Mouse (Mus musculus): ENCODE measurements around the gene Zkscan3. TPM values are rescaled to one million over a fixed set of nuclear protein-coding genes. Genes with fewer than 3 reads are reported as not detected.

Gene Zkscan3
- polyA plus RNA-seq (2017; shearing (Covaris generic)), result 38.3 TPM

DNA sequence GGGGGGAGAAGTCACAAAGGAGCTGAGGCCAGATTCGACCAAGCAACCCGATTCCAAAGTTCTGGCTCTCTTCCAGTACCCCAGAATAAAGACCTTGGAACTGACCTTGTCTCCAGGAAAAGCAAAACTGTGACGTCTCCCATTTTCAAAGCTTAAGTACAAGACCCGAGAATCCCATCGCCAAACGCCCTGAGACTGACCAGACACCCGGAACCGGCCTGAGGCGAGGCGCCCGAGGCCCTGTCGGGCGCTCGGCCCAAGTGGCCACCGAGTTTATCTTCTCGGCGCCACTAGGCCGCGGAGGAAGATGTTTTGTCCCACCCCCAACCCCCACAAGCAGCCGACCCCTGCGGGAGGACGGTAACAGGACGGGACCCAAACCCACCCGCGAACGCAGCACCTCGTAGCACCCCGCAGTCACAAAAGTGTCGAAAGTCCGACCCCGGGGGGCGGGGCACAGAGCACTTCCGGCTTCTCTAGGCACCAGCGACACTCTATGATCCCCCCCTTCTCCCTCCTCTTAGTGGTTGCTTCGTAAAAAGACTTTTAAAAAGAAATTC, at the start of gene Zkscan3:
TSS of gene Zkscan3 (minus strand) at position 469 of the 560 bp plus-strand sequence.

DNA sequence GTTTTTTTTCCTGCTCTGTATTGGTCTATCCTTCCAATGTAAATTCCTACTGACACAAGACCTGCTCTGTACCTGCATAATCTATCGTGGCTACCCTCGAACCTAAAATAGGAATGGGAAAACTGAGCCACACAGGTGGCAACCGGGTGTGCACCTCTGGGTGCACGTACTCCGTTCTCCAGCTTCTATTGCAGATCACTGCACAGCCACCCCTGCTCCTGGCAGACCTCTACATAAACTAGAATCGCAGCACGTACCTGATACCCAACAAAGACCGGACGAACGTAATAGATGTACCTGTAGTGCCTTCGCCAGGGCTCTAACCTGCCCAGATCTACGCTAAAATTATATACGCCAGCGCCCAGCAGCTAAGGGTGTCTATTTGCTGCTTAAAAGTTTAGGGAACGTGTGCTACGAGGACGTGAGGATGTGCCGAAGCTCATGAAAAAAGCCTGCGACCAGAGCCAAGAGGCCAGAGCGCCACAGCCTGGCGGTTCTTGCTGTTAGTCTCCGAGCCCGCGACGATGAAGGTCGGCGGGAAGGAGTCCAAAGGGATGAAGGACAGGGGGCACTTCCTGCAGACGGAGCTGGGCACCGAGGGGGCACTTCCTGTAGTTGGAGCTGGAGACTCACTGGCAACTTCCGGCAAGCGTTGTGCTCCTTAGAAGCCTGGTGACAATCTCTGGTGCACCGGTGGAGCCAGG, 38.1 kb upstream of the Zkscan3 start, which contains the start of gene Pgbd1:
TSS of gene Pgbd1 (minus strand) at position 556 of the 704 bp plus-strand sequence.

DNA sequence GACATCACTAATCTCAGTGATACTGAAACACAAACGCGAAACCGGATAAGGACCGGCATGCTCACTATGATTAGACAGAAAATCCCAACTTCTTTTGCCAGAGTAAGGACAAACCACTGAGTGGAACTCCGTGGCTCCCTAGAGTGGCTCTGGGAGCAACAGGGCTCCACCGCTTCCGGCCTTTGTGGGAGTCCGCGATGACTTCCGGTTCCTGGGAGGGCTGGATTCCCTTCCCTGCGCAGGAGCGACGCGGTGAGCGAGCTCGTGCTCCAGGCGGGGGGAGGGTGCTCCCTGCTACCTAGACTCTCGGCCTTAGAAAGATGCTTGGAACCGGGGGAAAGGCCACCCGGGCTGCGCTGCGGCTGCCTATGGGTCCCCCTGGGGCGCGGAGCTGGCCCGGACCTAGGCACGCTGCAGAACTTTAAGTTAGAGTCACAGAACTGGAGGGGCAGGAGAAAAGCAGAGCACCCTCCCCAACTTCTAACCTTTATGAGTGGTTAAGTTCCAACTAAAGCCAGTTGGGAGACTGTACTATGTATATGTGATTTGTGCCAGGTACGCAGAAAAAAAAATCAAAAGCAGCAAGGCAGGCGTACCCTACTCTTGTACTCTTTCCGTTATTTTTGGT, 39.8 kb downstream of the Zkscan3 start, which contains the start of gene Zscan12:
TSS of gene Zscan12 (plus strand) at position 200 of the 628 bp plus-strand sequence.

DNA sequence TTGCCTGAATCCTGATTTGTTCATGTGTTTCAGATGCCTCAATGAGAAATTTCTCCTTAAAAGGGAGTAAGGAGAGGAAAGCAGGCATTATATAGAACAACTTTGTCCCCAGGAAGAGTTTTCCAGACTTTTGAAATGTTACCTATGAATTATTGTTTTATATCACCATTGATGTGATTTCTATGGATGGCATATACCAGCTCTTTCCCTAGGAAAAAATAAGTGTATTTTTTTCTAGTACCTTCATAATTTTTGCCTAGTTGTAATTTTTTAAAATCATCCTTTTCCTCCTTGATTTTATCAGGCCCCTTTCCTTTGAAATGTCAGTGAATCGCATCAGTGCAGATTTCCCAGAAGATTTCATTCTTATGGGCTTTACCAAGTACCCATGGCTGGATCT, 55.9 kb downstream of the Zkscan3 start, which contains the start of gene Olfr1367:
TSS of gene Olfr1367 (plus strand) at position 301 of the 400 bp plus-strand sequence.

Other genes with a start within 250 kb of the Zkscan3 start
- 124 TPM for gene Trim27, start 223.3 kb downstream of the Zkscan3 start, polyA plus RNA-seq (2017; shearing (Covaris generic))
- gene Gpx5, start 110.0 kb downstream of the Zkscan3 start, polyA plus RNA-seq (2017; shearing (Covaris generic)), result 0.22 TPM
- not detected for gene Gpx6, start 90.6 kb downstream of the Zkscan3 start, polyA plus RNA-seq (2017; shearing (Covaris generic))
- not detected for gene Olfr1367, start 55.8 kb downstream of the Zkscan3 start, polyA plus RNA-seq (2017; shearing (Covaris generic))
- 3.6 TPM for gene Zscan12, start 39.9 kb downstream of the Zkscan3 start, polyA plus RNA-seq (2017; shearing (Covaris generic))
- gene Pgbd1, start 38.3 kb upstream of the Zkscan3 start, polyA plus RNA-seq (2017; shearing (Covaris generic)), result 0.21 TPM
- gene Zscan26, start 51.0 kb upstream of the Zkscan3 start, polyA plus RNA-seq (2017; shearing (Covaris generic)), result 7.0 TPM
- gene Nkapl, start 65.8 kb upstream of the Zkscan3 start, polyA plus RNA-seq (2017; shearing (Covaris generic)), result not detected
- not detected for gene Zkscan4, start 76.2 kb upstream of the Zkscan3 start, polyA plus RNA-seq (2017; shearing (Covaris generic))
- not detected for gene Gm10065, start 76.7 kb upstream of the Zkscan3 start, polyA plus RNA-seq (2017; shearing (Covaris generic))
- 0.20 TPM for gene AK157302, start 92.5 kb upstream of the Zkscan3 start, polyA plus RNA-seq (2017; shearing (Covaris generic))
- 5.8 TPM for gene Gm11273, start 98.7 kb upstream of the Zkscan3 start, polyA plus RNA-seq (2017; shearing (Covaris generic))
- 3.2 TPM for gene Zkscan8, start 128.4 kb upstream of the Zkscan3 start, polyA plus RNA-seq (2017; shearing (Covaris generic))
- not detected for gene Olfr1366, start 140.1 kb upstream of the Zkscan3 start, polyA plus RNA-seq (2017; shearing (Covaris generic))
- not detected for gene Olfr1535, start 157.1 kb upstream of the Zkscan3 start, polyA plus RNA-seq (2017; shearing (Covaris generic))
- not detected for gene Olfr1364, start 179.0 kb upstream of the Zkscan3 start, polyA plus RNA-seq (2017; shearing (Covaris generic))
- not detected for gene Olfr1362, start 211.3 kb upstream of the Zkscan3 start, polyA plus RNA-seq (2017; shearing (Covaris generic))
- not detected for gene Olfr11, start 239.8 kb upstream of the Zkscan3 start, polyA plus RNA-seq (2017; shearing (Covaris generic))